ENCODE assay signal across 8 mouse cellular contexts in the genomic region with DNA sequence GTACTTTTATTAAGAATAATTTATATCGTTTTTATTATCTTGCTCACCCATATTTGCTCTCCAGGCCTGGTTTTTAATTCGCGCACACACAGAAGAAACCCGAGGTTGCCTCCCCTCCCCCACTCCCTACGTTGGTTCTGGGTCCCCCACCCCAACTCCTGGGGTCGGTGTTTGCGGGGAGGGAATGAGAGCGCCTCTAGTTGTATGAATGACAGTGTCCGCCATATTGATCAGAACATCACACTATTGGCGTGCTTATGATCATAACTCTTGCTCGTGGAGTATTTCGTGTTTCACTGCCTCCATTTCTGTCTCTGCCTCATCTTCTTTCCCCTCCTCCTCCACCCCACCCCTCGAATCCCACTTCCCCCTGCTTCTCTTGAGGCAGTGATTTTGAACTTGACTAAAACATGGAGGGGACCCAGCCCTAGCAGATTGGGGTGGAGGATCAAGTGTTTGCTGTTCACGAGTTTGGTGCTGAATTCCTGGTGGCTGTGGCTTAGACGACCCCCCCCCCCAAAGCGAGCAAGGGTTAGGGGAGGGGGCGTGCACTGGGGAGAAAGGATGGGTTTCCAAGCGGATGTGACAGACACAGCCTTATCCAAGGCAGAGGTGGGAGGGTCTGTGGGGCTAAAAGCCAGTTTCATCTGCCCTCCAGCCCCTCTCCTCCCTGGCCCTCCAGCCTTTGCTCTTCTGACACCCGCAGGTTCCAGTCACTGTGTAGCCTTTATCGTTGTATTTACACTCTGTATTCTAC. TPM values are rescaled to one million over a fixed set of nuclear protein-coding genes. Genes with fewer than 3 reads are reported as not detected.
DNase-seq lines count a peak whose midpoint lies in the region; ATAC-seq and TF ChIP-seq lines count a peak whose summit lies in the region.

No protein-coding gene starts in this region.

- H3K9me3 ChIP-seq in intestine, embryonic 16.5 days (ENCODE audit: control insufficient read depth, low read length): no peaks in the 10 kb centered on the region
- no peaks in the 10 kb centered on the region for H3K9me3 ChIP-seq in stomach, postnatal 0 days (ENCODE audit: control insufficient read depth, low read length)

- no peak for TF ChIP-seq POLR2A in heart, adult 2 months (IDR thresholded peaks at IDR 0.05; ENCODE audit: insufficient read depth, low read depth, low read length)

- no peak for TF ChIP-seq EP300 in heart, adult 2 months (IDR thresholded peaks at IDR 0.05; ENCODE audit: insufficient read depth, low read depth, low read length)
- TF ChIP-seq EP300 in stomach, postnatal 0 days (optimal IDR thresholded peaks at IDR 0.05): no peak

- H3K79me2 ChIP-seq in heart, adult 2 months (replicated peaks; ENCODE audit: control insufficient read depth, insufficient read depth, low read length): no peaks in the 10 kb centered on the region

- H3K4me3 ChIP-seq in heart, adult 2 months: peak overlapping the region; percentile 58
- H3K4me3 ChIP-seq in intestine, embryonic 16.5 days (ENCODE audit: low read length): peak overlapping the region; percentile 69
- H3K4me3 ChIP-seq in stomach, postnatal 0 days (ENCODE audit: low read depth, low read length): peak overlapping the region; percentile 55

- H3K4me2 ChIP-seq in intestine, embryonic 16.5 days (ENCODE audit: low read depth, low read length): peak overlapping the region; percentile 95
- peak overlapping the region; percentile 83 for H3K4me2 ChIP-seq in stomach, postnatal 0 days (replicated peaks; ENCODE audit: low read depth)

- H3K27ac ChIP-seq in heart, adult 2 months: no peak overlapping the region
- H3K27ac ChIP-seq in intestine, embryonic 16.5 days (ENCODE audit: low read length): no peak overlapping the region
- H3K27ac ChIP-seq in stomach, postnatal 0 days (replicated peaks): no peak overlapping the region

- ATAC-seq in intestine, embryonic 16.5 days: no peak
- no peak for ATAC-seq in stomach, postnatal 0 days (ENCODE audit: low FRiP score, low TSS enrichment)

- H3K4me1 ChIP-seq in heart, adult 2 months (ENCODE audit: control insufficient read depth, insufficient read depth, low read length): no peaks in the 10 kb centered on the region; the same call in 1 of the 2 replicates
- H3K4me1 ChIP-seq in intestine, embryonic 16.5 days (ENCODE audit: control insufficient read depth, insufficient read depth, low read length): peaks cover 15% of the 10 kb centered on the region
- peaks cover 2% of the 10 kb centered on the region; the same call in 1 of the 2 replicates for H3K4me1 ChIP-seq in stomach, postnatal 0 days (replicated peaks; ENCODE audit: control insufficient read depth, insufficient read depth)

- DNase-seq in heart, adult 2 months: no peak
- DNase-seq in heart, postnatal 25 days (ENCODE audit: low spot score): no peak
- peak; percentile 3 for DNase-seq in thymus, postnatal 0 days (ENCODE audit: low spot score)
- DNase-seq in thymus, postnatal 14 days: no peak
- DNase-seq in stomach, postnatal 0 days (ENCODE audit: low spot score): no peak
- no peak for DNase-seq in adrenal gland, postnatal 4 days (ENCODE audit: low spot score in 2 of 2)
- no peak for DNase-seq in thymus, postnatal 36 days

- H3K27me3 ChIP-seq in heart, adult 2 months (ENCODE audit: control insufficient read depth, insufficient read depth, low read length): no peaks in the 10 kb centered on the region
- peaks cover 17% of the 10 kb centered on the region for H3K27me3 ChIP-seq in intestine, embryonic 16.5 days (replicated peaks; ENCODE audit: control insufficient read depth, insufficient read depth, low read length)
- H3K27me3 ChIP-seq in stomach, postnatal 0 days (ENCODE audit: control insufficient read depth, insufficient read depth, low read length): peaks cover 2% of the 10 kb centered on the region; the same call in 1 of the 2 replicates

- WGBS in heart, adult 2 months: 24% methylated on average over 20 of the region's 20 CpGs
- WGBS in intestine, embryonic 16.5 days: 16% methylated on average over 20 of the region's 20 CpGs
- 17% methylated on average over 20 of the region's 20 CpGs for WGBS in stomach, postnatal 0 days

- no peak for TF ChIP-seq CTCF in heart, adult 2 months (IDR thresholded peaks at IDR 0.05)
- TF ChIP-seq CTCF in stomach, postnatal 0 days (IDR thresholded peaks at IDR 0.05; ENCODE audit: low read depth): no peak

- intact Hi-C loops in heart, adult 2 months (cut with DNase I): loop anchor here (5.0 kb wide), 1 partner anchor 120 kb away; no protein-coding TSS in a partner anchor
- intact Hi-C loops in heart, postnatal 25 days (cut with DNase I): loop anchor here (2.0 kb wide), 2 partner anchors 119 to 149 kb away; no protein-coding TSS in a partner anchor

- H3K9ac ChIP-seq in heart, adult 2 months (ENCODE audit: low read depth, low read length): no peak overlapping the region
- H3K9ac ChIP-seq in intestine, embryonic 16.5 days (ENCODE audit: low read depth, low read length): peak overlapping the region; percentile 78; the same call in 1 of the 2 replicates
- H3K9ac ChIP-seq in stomach, postnatal 0 days (ENCODE audit: low read length): no peak overlapping the region; the same call in 1 of the 2 replicates

- H3K36me3 ChIP-seq in heart, adult 2 months (ENCODE audit: control insufficient read depth, insufficient read depth, low read length): no peaks in the 10 kb centered on the region
- no peaks in the 10 kb centered on the region for H3K36me3 ChIP-seq in intestine, embryonic 16.5 days (ENCODE audit: control insufficient read depth, insufficient read depth, low read length)
- no peaks in the 10 kb centered on the region for H3K36me3 ChIP-seq in stomach, postnatal 0 days (ENCODE audit: control insufficient read depth, insufficient read depth, low read length)

RNA-seq across cellular contexts. Expression of gene Gnao1, which starts 2.1 kb away (rescaled TPM):
- 10 to 100 TPM; 22.4 to 23.7 TPM for total RNA-seq in heart, adult 2 months (2021)
- polyA plus RNA-seq in heart, adult 2 months (2012; rRNA removed): 26.7 and 28.3 TPM in 2 replicates
- 10 to 100 TPM; 26.0 to 27.4 TPM for total RNA-seq in heart, postnatal 25 days (2021)
- polyA plus RNA-seq in thymus, postnatal 0 days (2015; fragmentation: Nextera tagmentation; extraction: Ambion mirVana): 0.60 and 0.63 TPM in 2 replicates
- 10.4 and 10.6 TPM in 2 replicates for polyA plus RNA-seq in intestine, embryonic 16.5 days (2015; fragmentation: Nextera tagmentation; extraction: Ambion mirVana)
- 7.2 and 9.5 TPM in 2 replicates for polyA plus RNA-seq in stomach, postnatal 0 days (2015; fragmentation: Nextera tagmentation; extraction: Ambion mirVana)
- total RNA-seq in adrenal gland, postnatal 4 days (2021): 10 to 100 TPM; 51.9 to 69.8 TPM
